Mouse (Mus musculus) stomach, embryonic 16.5 days (tissue): Measurements from ENCODE around the gene Scgb1a1. TPM values are rescaled to one million over a fixed set of nuclear protein-coding genes. Genes with fewer than 3 reads are reported as not detected.
"Not testable (repeated sequence)": the region's sequence is repeated elsewhere in the genome, so short reads cannot be mapped to it uniquely, and the experiment has no call there.

Experiments
- ATAC-seq: fragments of 200-750 bp; cut with Nextera tagmentation; 2 replicates; pipeline ENCODE4 v1.8.0; 2017; ENCODE audit warnings: moderate number of reproducible peaks, moderate TSS enrichment; ENCODE audit not compliant: insufficient read depth, low FRiP score
- H3K27ac ChIP-seq: fragments of 300-500 bp; sonication (generic); 2 replicates; pipeline ENCODE4 v1.5.1; 2014; ENCODE audit warnings: low read length
- H3K27me3 ChIP-seq: fragments of 300-500 bp; sonication (generic); 2 replicates; pipeline ENCODE4 v1.6.1; 2014; ENCODE audit warnings: low read length, control low read depth, mixed read lengths; ENCODE audit not compliant: control insufficient read depth, insufficient read depth
- H3K36me3 ChIP-seq: fragments of 300-500 bp; sonication (generic); 2 replicates; pipeline ENCODE4 v1.6.1; 2014; ENCODE audit warnings: low read length; ENCODE audit not compliant: control insufficient read depth, insufficient read depth
- H3K4me1 ChIP-seq: fragments of 300-500 bp; sonication (generic); 2 replicates; pipeline ENCODE4 v1.6.1; 2014; ENCODE audit warnings: low read length, control low read depth, mixed read lengths; ENCODE audit not compliant: control insufficient read depth, insufficient read depth
- H3K4me2 ChIP-seq: fragments of 300-500 bp; sonication (generic); 2 replicates; pipeline ENCODE4 v1.6.1; 2014; ENCODE audit warnings: low read depth, low read length, mixed read lengths
- H3K4me3 ChIP-seq: fragments of 300-500 bp; sonication (generic); replicated peaks from 2 replicates; pipeline ENCODE4 v1.5.1; 2014; ENCODE audit warnings: mild to moderate bottlenecking, low read length
- H3K9ac ChIP-seq: fragments of 300-500 bp; sonication (generic); 2 replicates; pipeline ENCODE4 v1.6.1; 2014; ENCODE audit warnings: low read length
- H3K9me3 ChIP-seq: fragments of 300-500 bp; sonication (generic); replicated peaks from 2 replicates; pipeline ENCODE4 v1.6.1; 2016; ENCODE audit warnings: low read length, control low read depth; ENCODE audit not compliant: control insufficient read depth
- WGBS: fragments of 180-500 bp; shearing (Covaris S2); extraction: QIAGEN DNeasy Blood & Tissue Kit; methylation state at CpG from one replicate; pipeline ENCODE4 v1.1.7; 2014; 5-methylcytosine and 5-hydroxymethylcytosine counted together
- polyA plus RNA-seq: library from polyadenylated mRNA; unstranded; fragments of >200 nt; fragmentation: Nextera tagmentation; extraction: Ambion mirVana; gene quantifications from 2 replicates; pipeline ENCODE4 v1.2.1, GENCODE M21; 2015

Scgb1a1 gene
- polyA plus RNA-seq, 1 experiment from 2014 or later = 0.75 TPM

DNA sequence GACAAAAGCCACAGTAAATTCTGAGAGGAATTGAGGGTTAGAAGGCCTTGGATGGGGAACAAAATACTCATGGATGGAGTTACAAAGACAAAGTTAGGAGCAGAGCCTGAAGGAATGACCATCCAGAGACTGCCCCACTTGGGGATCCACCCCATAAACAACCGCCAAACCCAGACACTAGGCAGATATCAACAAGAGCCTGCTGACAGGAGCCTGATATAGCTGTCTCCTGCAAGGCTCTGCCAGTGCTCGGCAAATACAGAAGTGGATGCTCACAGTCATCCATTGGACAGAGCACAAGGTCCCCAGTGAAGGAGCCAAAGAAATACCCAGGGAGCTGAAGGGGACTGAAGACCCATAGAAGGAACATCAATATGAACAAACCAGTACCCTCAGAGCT, 3.9 kb downstream of the Scgb1a1 start:
- 62% methylated on average over 2 of the region's 2 CpGs for WGBS
- not testable (repeated sequence) for H3K4me2 ChIP-seq, H3K27me3 ChIP-seq, H3K4me3 ChIP-seq, H3K36me3 ChIP-seq, H3K9me3 ChIP-seq, ATAC-seq, H3K27ac ChIP-seq, H3K9ac ChIP-seq
- peaks cover 21% of the 10 kb centered on the region for H3K4me1 ChIP-seq

DNA sequence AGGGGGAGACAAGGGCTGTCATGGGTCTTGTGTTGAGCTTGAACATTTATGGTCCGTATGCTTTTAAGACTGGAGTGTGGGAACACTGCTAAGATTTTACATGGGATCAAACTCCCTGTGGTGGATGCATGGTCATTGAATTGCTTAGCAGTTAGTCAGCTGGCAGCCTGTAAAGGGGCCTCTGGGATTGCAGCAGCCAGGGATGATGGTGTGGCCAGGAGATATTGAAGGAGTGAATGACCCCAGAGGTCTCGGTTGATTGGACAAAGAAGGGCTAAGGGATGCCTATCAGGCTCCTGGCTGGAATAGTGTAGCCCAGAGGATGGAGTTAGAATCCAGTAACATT, 4.8 kb downstream of the Scgb1a1 start:
- H3K4me3 ChIP-seq = no peak overlapping the region
- H3K27ac ChIP-seq = no peak overlapping the region
- no peak for ATAC-seq
- peaks cover 21% of the 10 kb centered on the region for H3K4me1 ChIP-seq
- H3K4me2 ChIP-seq = peak overlapping the region; percentile 43
- WGBS = 89% methylated on average over 2 of the region's 2 CpGs
- H3K27me3 ChIP-seq = no peaks in the 10 kb centered on the region
- peak overlapping the region; percentile 63 for H3K9ac ChIP-seq
- no peaks in the 10 kb centered on the region for H3K36me3 ChIP-seq
- no peaks in the 10 kb centered on the region for H3K9me3 ChIP-seq

DNA sequence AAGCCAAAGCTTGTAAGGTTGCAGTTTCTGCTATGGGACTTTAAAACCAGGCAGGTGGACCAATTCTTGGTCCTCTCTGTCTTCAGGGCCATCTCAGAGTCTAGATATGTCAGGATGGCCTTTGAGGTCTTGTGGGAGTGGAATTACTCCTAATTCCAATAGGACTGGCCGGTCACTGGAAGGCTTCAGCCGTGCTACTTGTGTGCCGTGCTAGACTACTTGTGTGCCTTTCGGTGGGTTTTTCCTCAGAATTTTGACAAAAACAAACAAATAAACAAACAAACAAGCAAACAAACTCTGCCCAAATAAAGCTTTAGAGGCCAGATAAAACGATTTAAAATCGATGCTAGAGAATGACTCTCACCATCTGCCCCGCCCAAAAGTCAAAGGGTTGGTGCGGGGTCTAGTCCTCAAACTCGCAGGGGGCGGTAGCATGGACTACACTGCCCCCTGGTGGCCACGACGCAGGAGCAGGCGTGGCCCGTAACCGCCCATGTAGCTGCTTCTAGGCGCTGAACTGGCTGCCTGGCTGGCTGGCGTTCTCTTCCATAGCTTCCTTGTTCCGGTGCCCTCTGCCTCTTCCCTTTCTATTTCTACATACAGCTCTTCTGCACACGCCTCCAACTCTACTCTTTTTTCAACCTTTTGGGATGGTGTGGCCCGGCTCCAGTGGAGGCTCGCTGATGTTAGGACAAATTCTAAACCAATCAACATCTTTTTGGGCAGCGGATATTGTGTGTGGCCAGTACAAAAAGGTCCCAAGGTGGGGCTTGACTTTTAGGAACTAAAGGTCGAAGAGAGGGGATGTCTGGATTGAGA, 5.4 kb downstream of the Scgb1a1 start:
- Histone ChIP-seq H3K9ac (peak overlapping the region; percentile 63), H3K27ac (peak overlapping the region; percentile 14; the same call in 1 of the 2 replicates), H3K4me3 (peak overlapping the region; percentile 19), H3K4me2 (peak overlapping the region; percentile 43), H3K36me3 (no peaks in the 10 kb centered on the region), H3K4me1 (peaks cover 21% of the 10 kb centered on the region), H3K27me3 (no peaks in the 10 kb centered on the region), H3K9me3 (no peaks in the 10 kb centered on the region)
- 14% methylated on average over 23 of the region's 23 CpGs for WGBS
- peak; percentile 93 for ATAC-seq

DNA sequence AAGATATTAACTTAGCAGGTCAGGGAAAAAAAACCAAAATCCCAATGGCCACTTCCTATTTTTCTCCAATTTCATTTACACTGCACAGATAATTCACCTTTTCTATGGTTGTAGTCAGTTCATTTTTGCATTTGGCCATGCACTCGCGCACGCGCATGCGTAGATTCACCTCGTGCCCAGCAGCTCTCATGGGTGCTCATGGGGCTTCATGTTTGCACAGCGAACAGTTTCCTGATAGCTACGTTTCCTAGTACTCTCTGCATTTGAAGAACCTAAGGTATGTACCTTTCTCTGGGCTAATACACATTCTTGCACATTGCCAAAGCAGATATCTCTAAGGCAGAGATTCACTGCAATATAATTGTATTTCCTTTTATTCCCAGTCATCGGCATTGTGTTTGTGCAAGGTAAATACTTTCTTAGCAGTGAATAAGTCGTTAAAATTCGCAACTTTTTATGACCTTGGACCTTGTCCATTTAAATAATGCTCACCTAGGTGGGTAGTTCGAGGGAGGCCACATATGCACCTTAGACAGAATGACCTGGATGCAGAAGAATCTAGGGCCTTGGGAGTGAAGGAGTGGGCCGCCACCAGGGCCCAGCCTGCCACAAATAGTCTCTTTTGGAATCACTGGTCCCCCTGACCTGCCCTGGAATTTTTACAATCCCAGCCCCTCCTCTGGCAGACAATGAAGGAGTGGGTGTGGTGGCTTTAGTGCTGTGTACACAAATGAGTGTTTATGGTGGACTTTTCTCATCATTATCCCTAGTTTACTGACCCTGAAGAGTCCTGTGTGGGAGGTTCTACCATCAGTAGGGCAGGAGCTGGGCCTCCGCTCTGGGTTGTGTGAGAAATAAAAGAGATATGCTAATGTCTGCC, 6.2 kb downstream of the Scgb1a1 start:
- peak; percentile 24; the same call in 1 of the 2 replicates for ATAC-seq
- H3K36me3 ChIP-seq = no peaks in the 10 kb centered on the region
- no peaks in the 10 kb centered on the region for H3K9me3 ChIP-seq
- no peak overlapping the region for H3K4me2 ChIP-seq
- H3K27me3 ChIP-seq = no peaks in the 10 kb centered on the region
- peaks cover 21% of the 10 kb centered on the region for H3K4me1 ChIP-seq
- H3K4me3 ChIP-seq = no peak overlapping the region
- peak overlapping the region; percentile 14; the same call in 1 of the 2 replicates for H3K27ac ChIP-seq
- H3K9ac ChIP-seq = no peak overlapping the region
- 77% methylated on average over 14 of the region's 14 CpGs for WGBS

DNA sequence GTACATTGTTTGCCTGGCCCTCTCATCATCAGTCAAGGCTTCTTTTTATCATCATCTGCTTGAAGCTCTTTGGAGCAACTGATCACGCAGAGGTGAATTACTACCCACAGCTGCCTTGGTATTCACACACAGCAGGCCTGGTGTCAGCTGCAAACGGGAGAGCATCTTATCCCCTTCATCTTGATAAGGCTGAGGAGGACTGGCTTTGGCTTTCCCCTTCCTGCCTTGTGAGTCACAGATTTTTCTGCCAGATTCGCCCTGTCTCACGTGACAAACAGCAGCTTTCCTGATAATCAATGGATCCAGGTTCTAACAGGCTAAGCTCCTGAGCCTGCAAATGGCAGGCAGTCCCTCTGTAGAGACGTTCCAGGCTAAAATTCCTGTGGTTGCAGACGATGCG, 7.8 kb downstream of the Scgb1a1 start:
- H3K27ac ChIP-seq = 0 out of 2 replicates have a peak overlapping the region, but pooled peaks have one; percentile 11
- 26% methylated on average over 7 of the region's 7 CpGs for WGBS

DNA sequence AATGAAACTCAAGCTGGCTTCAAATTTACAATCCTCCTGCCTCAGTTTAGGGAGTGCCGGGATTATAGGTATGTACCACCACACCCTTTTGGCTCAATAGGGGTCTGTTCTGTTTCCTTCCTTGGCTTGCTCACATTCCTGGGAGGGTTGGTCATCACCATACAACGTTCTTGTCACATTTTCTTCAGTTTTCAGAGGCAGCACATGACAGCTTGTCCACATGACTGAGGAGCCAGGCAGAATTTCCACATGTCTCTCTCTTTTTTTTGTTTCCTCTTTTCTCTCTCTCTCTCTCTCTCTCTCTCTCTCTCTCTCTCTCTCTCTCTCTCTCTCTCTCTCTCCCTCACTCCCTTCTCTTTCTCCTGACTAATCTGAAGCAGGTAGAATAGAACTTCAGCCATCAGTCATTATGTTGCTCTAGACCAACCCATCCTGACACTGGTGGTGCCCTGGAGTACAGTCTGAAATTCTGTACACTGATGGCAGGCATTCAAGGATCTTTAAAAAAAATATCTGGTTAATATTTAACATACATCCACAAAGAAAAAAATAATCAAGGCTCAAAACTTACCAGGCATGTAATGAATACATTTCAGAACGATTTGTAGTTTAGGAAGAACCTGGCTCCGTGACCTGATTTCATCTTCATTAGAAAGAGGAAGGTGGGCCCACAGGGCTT, 10.6 kb downstream of the Scgb1a1 start:
- H3K9ac ChIP-seq = no peak overlapping the region
- no peaks in the 10 kb centered on the region for H3K36me3 ChIP-seq
- H3K4me3 ChIP-seq = no peak overlapping the region
- WGBS = 49% methylated on average over 4 of the region's 4 CpGs
- H3K4me1 ChIP-seq = peaks cover 30% of the 10 kb centered on the region
- H3K27ac ChIP-seq = no peak overlapping the region; the same call in 1 of the 2 replicates
- ATAC-seq = no peak
- no peaks in the 10 kb centered on the region for H3K27me3 ChIP-seq
- peak overlapping the region; percentile 27; the same call in 1 of the 2 replicates for H3K4me2 ChIP-seq
- H3K9me3 ChIP-seq = no peaks in the 10 kb centered on the region

More for the DNA sequence above, 7.8 kb downstream of the Scgb1a1 start:
- H3K4me2 ChIP-seq = no peak overlapping the region
- H3K9ac ChIP-seq = no peak overlapping the region
- H3K4me1 ChIP-seq = peaks cover 21% of the 10 kb centered on the region
- H3K4me3 ChIP-seq = no peak overlapping the region
- no peaks in the 10 kb centered on the region for H3K9me3 ChIP-seq
- no peaks in the 10 kb centered on the region for H3K27me3 ChIP-seq
- no peak for ATAC-seq
- H3K36me3 ChIP-seq = no peaks in the 10 kb centered on the region

DNA sequence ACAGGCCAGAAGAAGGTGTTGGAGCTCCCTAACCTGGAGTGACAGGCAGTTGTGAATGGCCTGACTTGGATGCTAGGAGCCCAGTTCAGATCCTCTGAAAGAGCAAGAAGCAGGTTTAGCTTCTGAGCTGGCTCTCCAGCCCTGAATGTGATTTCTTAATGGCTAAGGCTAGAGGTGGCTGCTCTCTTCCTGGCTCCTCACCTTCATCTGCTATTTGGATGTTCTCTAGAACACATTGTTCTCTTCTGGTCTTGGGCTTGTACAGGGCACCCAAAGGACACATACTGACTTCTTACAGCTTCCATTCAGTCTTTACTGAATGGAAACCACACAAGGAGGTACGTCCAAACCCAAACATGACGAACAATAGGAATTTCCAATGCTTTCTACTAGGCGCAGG, 11.7 kb downstream of the Scgb1a1 start:
- Histone ChIP-seq H3K27me3 (no peaks in the 10 kb centered on the region), H3K36me3 (no peaks in the 10 kb centered on the region), H3K9me3 (no peaks in the 10 kb centered on the region), H3K9ac (no peak overlapping the region), H3K27ac (no peak overlapping the region), H3K4me2 (no peak overlapping the region), H3K4me1 (peaks cover 33% of the 10 kb centered on the region), H3K4me3 (no peak overlapping the region)
- ATAC-seq = no peak
- WGBS = 89% methylated on average over 3 of the region's 3 CpGs

DNA sequence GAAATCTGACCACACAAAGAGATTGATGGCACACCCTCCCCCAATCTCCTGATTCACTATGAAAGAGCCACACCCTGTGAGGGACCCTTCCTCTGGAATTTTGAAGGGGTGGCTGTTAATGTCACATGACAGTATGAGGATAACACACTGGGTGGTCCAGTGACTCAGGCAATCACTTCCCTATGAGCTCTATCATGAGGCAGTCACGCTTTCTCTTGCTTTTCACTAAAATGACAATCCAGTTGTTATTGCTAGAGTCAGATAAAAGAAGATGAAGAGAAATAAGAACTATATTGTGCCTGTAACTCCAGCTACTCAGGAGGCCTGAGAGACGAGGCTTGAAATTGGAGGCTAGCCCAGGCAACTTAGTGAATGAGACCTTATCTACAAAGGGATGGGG, 12.2 kb downstream of the Scgb1a1 start:
- no peaks in the 10 kb centered on the region for H3K36me3 ChIP-seq
- 67% methylated on average over 2 of the region's 2 CpGs for WGBS
- no peak overlapping the region for H3K4me2 ChIP-seq
- no peaks in the 10 kb centered on the region for H3K27me3 ChIP-seq
- ATAC-seq = no peak
- peaks cover 38% of the 10 kb centered on the region for H3K4me1 ChIP-seq
- H3K27ac ChIP-seq = no peak overlapping the region
- H3K9ac ChIP-seq = no peak overlapping the region
- H3K9me3 ChIP-seq = no peaks in the 10 kb centered on the region
- no peak overlapping the region for H3K4me3 ChIP-seq
